Mouse (Mus musculus) brain, adult 2 months (tissue): Measurements from ENCODE around the gene Kdelr2.

ENCODE experiments used
- DNase-seq: peaks from one replicate; pipeline ENCODE4 v3.0.0; 2011; ENCODE audit warnings: low read depth, low spot score

The Kdelr2 gene

GRCm38 (mm10) chr5:143401556-143401955 is 2.1 kb upstream of the Kdelr2 start:
- no peak for DNase-seq

GRCm38 (mm10) chr5:143404148-143404930 is 701 bp downstream of the Kdelr2 start:
- DNase-seq, result no peak

- DNase-seq, result no peak
These were observed 1.6 kb downstream of the Kdelr2 start for GRCm38 (mm10) chr5:143405200-143405599.

- no peak for DNase-seq
These were observed 2.9 kb downstream of the Kdelr2 start for GRCm38 (mm10) chr5:143406548-143406947.

- DNase-seq, result no peak
These were observed 5.6 kb downstream of the Kdelr2 start for GRCm38 (mm10) chr5:143409239-143409638.

GRCm38 (mm10) chr5:143410841-143411395 is 7.3 kb downstream of the Kdelr2 start:
- DNase-seq, result peak; percentile 71

GRCm38 (mm10) chr5:143421484-143421883 is 17.8 kb downstream of the Kdelr2 start:
- no peak for DNase-seq

GRCm38 (mm10) chr5:143422990-143423389 is 19.4 kb downstream of the Kdelr2 start:
- no peak for DNase-seq

GRCm38 (mm10) chr5:143423899-143424519 is 20.4 kb downstream of the Kdelr2 start:
- DNase-seq, result peak; percentile 58

GRCm38 (mm10) chr5:143434421-143434820 is 30.8 kb downstream of the Kdelr2 start:
- peak; percentile 72 for DNase-seq

- no peak for DNase-seq
These were observed 37.7 kb downstream of the Kdelr2 start for GRCm38 (mm10) chr5:143441298-143441697.

GRCm38 (mm10) chr5:143441753-143442152 is 38.1 kb downstream of the Kdelr2 start:
- DNase-seq, result no peak

- DNase-seq, result no peak
These were observed 60.0 kb downstream of the Kdelr2 start for GRCm38 (mm10) chr5:143463671-143464070.

- peak; percentile 97 for DNase-seq
These were observed 60.6 kb downstream of the Kdelr2 start, which contains the start of gene Daglb for GRCm38 (mm10) chr5:143464100-143464756. Daglb (plus strand) TSS chr5:143464584.

GRCm38 (mm10) chr5:143464757-143465118 is 61.1 kb downstream of the Kdelr2 start:
- no peak for DNase-seq

GRCm38 (mm10) chr5:143465156-143466085 is 61.8 kb downstream of the Kdelr2 start:
- no peak for DNase-seq

GRCm38 (mm10) chr5:143466891-143467669 is 63.4 kb downstream of the Kdelr2 start:
- no peak for DNase-seq

- DNase-seq, result no peak
These were observed 64.3 kb downstream of the Kdelr2 start for GRCm38 (mm10) chr5:143467931-143468330.

GRCm38 (mm10) chr5:143469628-143470027 is 66.0 kb downstream of the Kdelr2 start:
- DNase-seq, result no peak

GRCm38 (mm10) chr5:143470421-143471164 is 67.0 kb downstream of the Kdelr2 start:
- DNase-seq, result peak; percentile 94
